Mouse (Mus musculus): ENCODE data around the gene Metap2. TPM values are rescaled to one million over a fixed set of nuclear protein-coding genes. Genes with fewer than 3 reads are reported as not detected.
A peak's percentile ranks its signal among the peaks of the same experiment; 100 is the strongest.

Metap2 gene
- polyA plus RNA-seq, 1 experiment from 2014 or later, result 212 TPM

DNA sequence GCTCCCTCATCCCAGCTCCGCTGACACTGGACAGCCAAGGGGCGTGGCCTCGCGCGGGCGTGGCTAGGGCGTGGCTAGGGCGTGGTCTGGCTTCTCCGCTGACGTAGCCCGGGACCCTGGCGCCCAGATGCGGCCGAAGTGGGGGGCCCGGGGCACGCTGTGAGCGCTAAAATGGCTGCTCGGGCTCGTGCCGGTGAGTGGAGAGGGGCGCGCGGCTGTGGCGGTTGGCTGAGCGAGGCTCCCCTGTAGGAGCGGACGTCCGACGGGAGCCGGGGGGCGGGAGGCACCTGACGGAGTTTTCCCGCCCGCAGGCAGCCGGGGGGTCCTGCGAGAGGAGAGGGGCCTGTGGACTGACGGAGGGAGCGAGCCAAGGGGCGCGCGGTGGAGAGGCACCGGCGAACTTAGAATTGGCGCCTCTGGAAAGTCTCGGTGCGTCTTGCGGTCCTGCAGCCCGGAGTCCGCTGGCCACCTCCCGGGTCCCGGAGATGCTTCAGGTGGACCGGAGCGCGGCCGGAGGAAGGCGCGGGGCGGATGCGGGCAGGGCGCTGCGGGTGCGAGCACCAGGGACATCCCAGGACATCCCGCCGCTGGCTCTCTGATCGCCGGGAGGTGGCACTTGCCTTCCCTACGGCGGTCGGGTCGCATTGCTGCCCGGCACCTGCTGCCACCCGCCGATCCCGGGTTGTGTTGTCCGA is 63.0 kb downstream of the Metap2 start:
- peak overlapping the region; percentile 68 for H3K4me3 ChIP-seq
- under 1% methylated on average over 75 of the region's 75 CpGs for WGBS
- H3K27ac ChIP-seq, result no peak overlapping the region
- no peaks in the 10 kb centered on the region for H3K36me3 ChIP-seq
- peaks cover 64% of the 10 kb centered on the region for H3K27me3 ChIP-seq
- peaks cover 33% of the 10 kb centered on the region for H3K4me1 ChIP-seq
- ATAC-seq (ENCODE audit: insufficient number of reproducible peaks, insufficient read depth, low FRiP score, low TSS enrichment, low read depth), result peak; percentile 76
- H3K9ac ChIP-seq, result peak overlapping the region; percentile 69
- H3K4me2 ChIP-seq, result peak overlapping the region; percentile 96
- no peaks in the 10 kb centered on the region for H3K9me3 ChIP-seq

DNA sequence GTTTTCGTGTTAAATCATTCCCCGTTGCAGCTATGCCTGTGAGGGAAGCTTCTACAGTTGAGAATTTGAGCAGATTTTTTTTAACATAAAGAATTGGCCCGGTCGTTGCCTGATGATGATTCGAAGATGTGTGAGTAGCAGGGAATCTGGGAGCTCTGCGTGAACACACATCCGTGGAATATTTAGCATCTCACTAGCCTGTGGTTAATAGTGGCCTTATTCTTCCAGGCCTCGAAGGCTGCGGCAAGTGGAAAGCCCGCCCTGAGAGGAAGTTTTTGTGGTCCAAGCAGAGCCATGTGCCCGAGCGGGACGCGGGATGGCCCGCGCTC is 63.6 kb downstream of the Metap2 start:
- Histone ChIP-seq H3K27me3 (peaks cover 64% of the 10 kb centered on the region), H3K36me3 (no peaks in the 10 kb centered on the region), H3K4me2 (peak overlapping the region; percentile 96), H3K9ac (peak overlapping the region; percentile 69), H3K9me3 (no peaks in the 10 kb centered on the region), H3K4me1 (peaks cover 33% of the 10 kb centered on the region), H3K27ac (no peak overlapping the region), H3K4me3 (peak overlapping the region; percentile 68)
- no peak for ATAC-seq (ENCODE audit: insufficient number of reproducible peaks, insufficient read depth, low FRiP score, low TSS enrichment, low read depth)
- 1% methylated on average over 16 of the region's 16 CpGs for WGBS

DNA sequence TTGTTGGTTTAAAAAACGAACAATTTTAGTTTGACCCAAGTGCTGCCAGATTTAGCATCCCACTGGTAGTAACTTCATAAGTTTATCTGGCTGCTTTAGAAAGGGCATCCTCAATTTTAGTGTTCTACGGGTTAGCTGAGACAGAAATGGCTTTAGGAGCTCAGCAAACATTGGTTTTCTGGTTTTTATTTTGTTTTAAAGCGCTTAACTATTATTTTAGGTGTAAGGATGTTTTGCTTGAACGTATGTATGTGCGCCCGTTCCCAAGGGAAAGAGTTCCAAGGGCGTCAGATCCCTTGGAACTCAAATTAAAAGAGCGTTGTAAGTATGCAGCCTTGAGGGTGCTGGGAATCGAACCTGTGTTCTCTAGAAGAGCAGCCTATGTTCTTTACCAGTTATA is 64.1 kb downstream of the Metap2 start:
- H3K4me1 ChIP-seq, result peaks cover 33% of the 10 kb centered on the region
- peak overlapping the region; percentile 96 for H3K4me2 ChIP-seq
- WGBS, result 27% methylated on average over 9 of the region's 9 CpGs
- no peak overlapping the region for H3K27ac ChIP-seq
- H3K27me3 ChIP-seq, result peaks cover 64% of the 10 kb centered on the region
- ATAC-seq (ENCODE audit: insufficient number of reproducible peaks, insufficient read depth, low FRiP score, low TSS enrichment, low read depth), result no peak
- H3K9ac ChIP-seq, result no peak overlapping the region
- no peaks in the 10 kb centered on the region for H3K36me3 ChIP-seq
- H3K4me3 ChIP-seq, result peak overlapping the region; percentile 68; the same call in 1 of the 2 replicates
- H3K9me3 ChIP-seq, result no peaks in the 10 kb centered on the region

DNA sequence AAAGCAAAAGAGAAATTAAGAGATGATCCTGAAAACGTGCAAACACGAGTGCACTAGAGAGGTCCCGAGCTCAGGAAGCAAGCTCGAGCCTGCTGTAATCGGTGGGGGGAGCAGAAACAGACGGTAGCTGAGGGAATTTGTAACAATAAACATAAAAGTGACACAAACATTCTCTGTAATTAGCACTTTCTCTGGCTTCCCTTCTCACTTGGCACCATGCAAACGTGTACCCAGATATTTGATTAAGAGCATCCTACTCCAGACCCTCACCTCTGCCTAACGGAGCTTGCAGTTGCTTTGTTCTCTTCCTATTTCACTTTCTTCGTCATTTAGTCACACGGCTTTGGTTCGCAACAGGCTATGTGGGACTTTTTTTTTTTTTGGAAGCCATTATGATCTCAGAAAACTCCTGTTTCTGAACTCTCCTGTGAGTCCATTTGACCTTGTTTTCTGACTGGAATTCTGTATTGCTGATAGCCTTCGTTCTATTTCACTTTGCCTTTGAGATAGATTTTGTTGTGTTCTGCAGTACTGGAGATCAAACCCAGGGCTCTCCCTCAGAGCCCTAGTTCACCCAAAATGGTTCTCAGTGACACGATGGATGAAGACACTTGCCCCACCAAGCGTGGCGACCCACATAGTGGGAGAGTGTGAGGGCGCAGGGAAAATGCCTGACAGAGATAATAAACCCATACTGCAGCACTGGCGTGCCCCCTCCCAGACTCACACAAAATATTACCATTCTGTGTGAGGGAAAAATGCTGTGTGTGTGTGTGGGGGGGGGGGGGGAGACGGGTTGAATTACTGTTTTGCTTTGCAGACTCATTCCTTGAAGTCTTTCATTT is 64.9 kb downstream of the Metap2 start:
- no peaks in the 10 kb centered on the region for H3K36me3 ChIP-seq
- no peaks in the 10 kb centered on the region for H3K9me3 ChIP-seq
- H3K27me3 ChIP-seq, result peaks cover 64% of the 10 kb centered on the region
- H3K27ac ChIP-seq, result no peak overlapping the region
- H3K9ac ChIP-seq, result no peak overlapping the region
- ATAC-seq (ENCODE audit: insufficient number of reproducible peaks, insufficient read depth, low FRiP score, low TSS enrichment, low read depth), result no peak
- peaks cover 33% of the 10 kb centered on the region for H3K4me1 ChIP-seq
- H3K4me3 ChIP-seq, result peak overlapping the region; percentile 14
- WGBS, result 6% methylated on average over 18 of the region's 18 CpGs
- H3K4me2 ChIP-seq, result peak overlapping the region; percentile 40

DNA sequence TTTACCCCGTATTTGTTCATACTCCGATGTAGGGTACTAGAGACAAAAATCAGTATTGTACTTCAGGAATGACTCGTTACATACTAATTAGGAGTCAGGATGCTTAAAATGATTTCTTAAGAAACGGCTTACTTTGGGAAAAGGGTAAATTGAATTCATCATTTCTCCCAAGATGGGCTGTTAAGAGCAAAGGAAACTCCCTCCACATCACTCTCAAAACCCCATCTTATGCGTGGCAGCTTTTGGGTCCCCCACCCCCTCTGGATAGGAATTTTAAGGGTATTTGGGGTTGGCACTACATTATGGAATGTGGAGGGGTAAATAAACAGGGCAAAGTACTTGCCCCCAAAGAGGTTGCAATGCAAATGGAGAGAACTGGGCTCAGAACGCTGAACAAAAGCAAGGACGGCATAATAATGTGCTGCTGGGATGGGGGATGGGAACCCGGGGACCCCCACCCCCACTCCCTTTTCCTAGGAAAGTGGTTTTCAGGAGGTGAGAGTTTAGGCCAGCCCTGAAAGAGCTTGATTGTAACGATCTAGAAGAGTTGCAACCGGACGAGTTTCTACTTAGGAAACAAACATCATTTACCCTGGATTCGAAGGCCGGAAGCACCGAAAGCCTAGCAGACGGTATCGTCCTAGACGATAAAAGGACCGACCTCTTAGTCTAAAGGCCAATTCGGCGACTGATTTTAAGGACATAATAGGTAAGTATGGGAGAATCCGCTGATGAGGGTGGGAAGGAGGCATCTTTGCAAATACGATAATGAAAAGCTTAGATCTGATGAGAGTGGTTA is 65.8 kb downstream of the Metap2 start, which contains the start of gene Usp44:
TSS of gene Usp44 (plus strand) at position 625 of the 799 bp plus-strand sequence.
- Histone ChIP-seq H3K9me3 (no peaks in the 10 kb centered on the region), H3K27me3 (peaks cover 64% of the 10 kb centered on the region), H3K9ac (no peak within 1 kb of the TSS), H3K36me3 (no peaks in the 10 kb centered on the region), H3K4me3 (peak within 1 kb of the TSS; percentile 14), H3K4me2 (peak within 1 kb of the TSS; percentile 40), H3K27ac (no peak within 1 kb of the TSS), H3K4me1 (peaks cover 33% of the 10 kb centered on the region)
- 7% methylated on average over 22 of the region's 22 CpGs for WGBS
- no peak for ATAC-seq (ENCODE audit: insufficient number of reproducible peaks, insufficient read depth, low FRiP score, low TSS enrichment, low read depth)

DNA sequence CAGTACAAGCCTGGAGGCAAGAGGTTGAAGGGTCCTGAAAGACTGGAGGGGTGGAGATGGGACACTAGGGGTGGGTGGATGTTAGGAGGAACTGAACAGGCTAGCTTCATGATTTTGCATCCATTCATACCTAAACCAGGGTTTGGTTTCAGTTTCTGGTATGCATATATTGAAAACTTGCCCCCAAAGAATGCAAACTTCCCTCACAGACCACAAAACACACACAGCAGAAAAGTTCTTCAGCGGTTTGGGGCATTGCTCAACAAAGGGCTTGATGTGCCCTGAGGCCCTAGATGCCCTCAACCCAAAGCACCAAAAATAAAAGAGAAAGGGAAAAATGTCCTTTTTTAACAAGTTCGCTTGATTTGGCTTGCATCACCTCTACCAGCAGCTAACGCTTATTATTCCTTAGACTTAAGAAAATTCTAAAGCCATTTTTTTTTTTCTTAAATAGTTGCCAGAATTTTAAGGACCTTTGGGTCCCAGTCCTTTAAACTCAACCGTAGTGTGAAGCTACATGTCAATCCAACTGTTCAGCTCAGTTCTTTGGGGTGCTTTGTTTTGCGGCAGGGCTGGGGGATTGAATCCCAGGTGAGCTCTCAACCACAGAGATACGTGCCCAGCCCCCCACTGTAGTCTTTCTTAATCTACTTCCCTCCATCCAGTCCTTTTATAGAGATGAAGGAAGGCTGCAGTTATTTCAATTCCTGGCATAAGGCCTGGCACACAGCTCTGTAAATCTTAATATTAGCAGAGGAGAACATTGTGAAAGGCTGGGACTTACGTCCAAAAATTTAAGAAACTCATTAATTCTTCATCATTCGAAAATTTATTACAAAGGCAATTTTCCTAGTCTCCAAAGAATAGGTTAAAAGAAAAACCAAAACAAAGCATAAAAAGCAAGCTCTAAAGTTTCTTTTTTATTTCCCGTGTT is 66.7 kb downstream of the Metap2 start:
- ATAC-seq (ENCODE audit: insufficient number of reproducible peaks, insufficient read depth, low FRiP score, low TSS enrichment, low read depth), result no peak
- 25% methylated on average over 9 of the region's 9 CpGs for WGBS

DNA sequence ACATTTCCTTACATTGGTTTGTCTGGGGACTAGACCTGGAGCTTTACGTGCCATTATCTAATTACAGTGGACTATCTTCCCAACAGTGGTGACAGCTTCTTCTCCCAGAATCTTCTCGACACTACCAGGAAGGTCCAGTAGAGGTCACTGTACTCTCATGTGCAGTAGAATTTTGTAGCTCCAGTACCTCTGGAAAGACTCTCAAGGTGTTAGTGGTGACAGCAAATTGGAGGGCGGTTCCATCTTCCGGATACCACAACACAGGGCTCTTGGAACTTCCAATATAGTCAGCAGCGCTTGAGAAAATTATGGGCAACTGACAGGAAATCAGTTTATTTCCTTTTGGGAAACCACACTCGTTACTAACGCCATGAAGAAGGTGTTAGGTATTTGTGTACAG is 78.2 kb downstream of the Metap2 start:
- Histone ChIP-seq H3K4me1 (no peaks in the 10 kb centered on the region), H3K4me3 (no peak overlapping the region), H3K9me3 (no peaks in the 10 kb centered on the region), H3K27me3 (peaks cover 24% of the 10 kb centered on the region), H3K27ac (no peak overlapping the region), H3K9ac (no peak overlapping the region), H3K4me2 (no peak overlapping the region), H3K36me3 (no peaks in the 10 kb centered on the region)
- 32% methylated on average over 7 of the region's 7 CpGs for WGBS
- ATAC-seq (ENCODE audit: insufficient number of reproducible peaks, insufficient read depth, low FRiP score, low TSS enrichment, low read depth), result no peak

More for the DNA sequence above, 66.7 kb downstream of the Metap2 start:
- H3K4me1 ChIP-seq, result peaks cover 33% of the 10 kb centered on the region
- no peak overlapping the region for H3K9ac ChIP-seq
- H3K27ac ChIP-seq, result no peak overlapping the region
- no peaks in the 10 kb centered on the region for H3K9me3 ChIP-seq
- peaks cover 54% of the 10 kb centered on the region for H3K27me3 ChIP-seq
- H3K4me2 ChIP-seq, result no peak overlapping the region
- H3K4me3 ChIP-seq, result no peak overlapping the region
- H3K36me3 ChIP-seq, result no peaks in the 10 kb centered on the region

DNA sequence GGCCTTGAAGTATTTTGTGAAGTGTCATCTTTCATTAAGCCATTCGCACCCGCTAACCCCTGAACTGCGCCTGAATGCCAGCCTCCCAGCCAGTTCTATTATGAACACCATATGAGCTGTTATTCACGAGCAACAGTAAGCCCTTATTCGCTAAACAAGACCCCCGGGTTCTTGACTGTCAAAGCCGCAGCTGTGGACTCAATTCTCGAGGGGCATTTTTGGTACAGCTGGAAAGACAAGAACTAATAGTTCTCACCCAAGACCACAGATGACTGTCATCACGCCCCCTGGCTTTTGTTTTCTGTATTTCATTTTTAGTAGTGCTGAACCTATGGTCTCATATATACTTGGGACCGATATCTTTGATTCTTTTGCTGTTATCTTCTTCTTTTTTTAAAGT is 83.1 kb downstream of the Metap2 start:
- ATAC-seq (ENCODE audit: insufficient number of reproducible peaks, insufficient read depth, low FRiP score, low TSS enrichment, low read depth), result peak; percentile 48; the same call in 1 of the 2 replicates
- 44% methylated on average over 10 of the region's 10 CpGs for WGBS

DNA sequence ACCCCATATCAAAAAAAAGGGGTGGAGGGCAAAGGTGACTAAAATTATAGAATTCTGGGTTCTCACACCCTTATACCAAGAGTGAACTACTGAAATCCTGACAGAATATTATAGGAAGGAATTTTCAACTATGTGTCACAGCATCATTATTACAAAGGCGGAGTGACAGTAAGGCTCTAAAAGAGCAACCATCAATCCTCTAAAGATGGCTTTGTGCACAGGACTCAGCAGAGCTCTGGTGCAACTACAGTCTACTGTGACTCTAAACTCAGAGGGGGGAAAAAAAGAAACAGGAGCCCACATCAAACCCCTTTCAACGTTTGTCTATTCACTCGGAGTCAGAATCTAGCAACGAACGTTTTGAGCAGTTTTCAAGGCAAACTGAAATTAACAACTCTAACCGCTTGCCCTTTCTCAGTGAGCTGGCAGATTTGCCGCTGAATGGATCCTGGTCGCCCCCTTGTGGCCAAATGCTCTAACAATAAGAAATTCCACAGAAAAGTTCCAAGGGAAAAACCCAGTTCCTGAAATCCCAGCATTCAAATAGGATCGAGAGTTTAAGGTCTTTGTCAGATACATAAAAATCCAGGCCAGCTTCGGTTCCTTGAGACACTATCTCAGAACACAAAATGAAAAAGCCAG is 84.0 kb downstream of the Metap2 start:
- 14% methylated on average over 10 of the region's 10 CpGs for WGBS
- Histone ChIP-seq H3K9me3 (no peaks in the 10 kb centered on the region), H3K36me3 (no peaks in the 10 kb centered on the region), H3K4me2 (peak overlapping the region; percentile 42), H3K27me3 (peaks cover 8% of the 10 kb centered on the region), H3K4me3 (no peak overlapping the region), H3K9ac (no peak overlapping the region; the same call in 1 of the 2 replicates), H3K27ac (no peak overlapping the region), H3K4me1 (0 out of 2 replicates have a peak, but pooled peaks cover 3% of the 10 kb centered on the region)
- ATAC-seq (ENCODE audit: insufficient number of reproducible peaks, insufficient read depth, low FRiP score, low TSS enrichment, low read depth), result no peak

More for the DNA sequence above, 83.1 kb downstream of the Metap2 start:
- no peak overlapping the region for H3K4me3 ChIP-seq
- H3K9me3 ChIP-seq, result no peaks in the 10 kb centered on the region
- H3K4me2 ChIP-seq, result no peak overlapping the region
- H3K27me3 ChIP-seq, result peaks cover 14% of the 10 kb centered on the region
- no peaks in the 10 kb centered on the region for H3K36me3 ChIP-seq
- no peak overlapping the region for H3K27ac ChIP-seq
- H3K9ac ChIP-seq, result no peak overlapping the region
- 0 out of 2 replicates have a peak, but pooled peaks cover 3% of the 10 kb centered on the region for H3K4me1 ChIP-seq

DNA sequence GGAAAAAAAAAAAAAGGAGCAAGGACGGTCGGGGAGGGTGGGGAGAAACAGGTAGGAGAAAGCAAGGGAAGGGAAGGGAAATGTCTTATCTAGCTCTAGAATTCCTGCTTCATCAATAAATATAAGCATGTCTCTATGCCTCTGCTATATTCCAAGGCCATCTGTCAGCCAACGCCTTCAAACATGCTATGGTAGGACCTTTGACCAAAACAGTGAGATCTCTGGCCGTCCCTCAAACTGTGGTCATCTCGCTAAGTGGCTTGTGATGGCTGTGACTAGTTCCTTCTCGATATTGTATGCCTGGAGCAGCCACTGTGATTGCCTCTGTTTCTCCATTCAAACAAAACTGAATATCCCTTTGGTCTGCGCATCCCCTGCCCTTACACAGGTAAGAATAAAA is 84.8 kb downstream of the Metap2 start:
- Histone ChIP-seq H3K4me2 (no peak overlapping the region), H3K4me3 (no peak overlapping the region), H3K9me3 (no peaks in the 10 kb centered on the region), H3K9ac (no peak overlapping the region), H3K27me3 (peaks cover 5% of the 10 kb centered on the region), H3K27ac (no peak overlapping the region), H3K36me3 (no peaks in the 10 kb centered on the region), H3K4me1 (0 out of 2 replicates have a peak, but pooled peaks cover 3% of the 10 kb centered on the region)
- WGBS, result 86% methylated on average over 7 of the region's 7 CpGs
- ATAC-seq (ENCODE audit: insufficient number of reproducible peaks, insufficient read depth, low FRiP score, low TSS enrichment, low read depth), result no peak

Measured in embryonic facial prominence, embryonic 13.5 days (tissue).